Mouse (Mus musculus) liver, embryonic 13.5 days (tissue): Measurements from ENCODE around the gene Fam71a. TPM values are rescaled to one million over a fixed set of nuclear protein-coding genes. Genes with fewer than 3 reads are reported as not detected.
"Not testable (repeated sequence)": the region's sequence is repeated elsewhere in the genome, so short reads cannot be mapped to it uniquely, and the experiment has no call there.

ENCODE experiments used
- ATAC-seq: fragments of 200-750 bp; cut with Nextera tagmentation; 2 replicates; pipeline ENCODE4 v1.8.0; 2017; ENCODE audit warnings: low read depth, mild to moderate bottlenecking, moderate number of reproducible peaks, moderate library complexity
- DNase-seq: peaks from one replicate; pipeline ENCODE4 v3.0.0; 2022
- H3K27ac ChIP-seq: fragments of 300-500 bp; sonication (generic); 2 replicates; pipeline ENCODE4 v1.5.1; 2015; ENCODE audit warnings: moderate library complexity, mild to moderate bottlenecking, inconsistent platforms
- H3K27me3 ChIP-seq: fragments of 300-500 bp; sonication (generic); 2 replicates; pipeline ENCODE4 v1.6.1; 2015; ENCODE audit warnings: mild to moderate bottlenecking, inconsistent platforms
- H3K36me3 ChIP-seq: fragments of 300-500 bp; sonication (generic); 2 replicates; pipeline ENCODE4 v1.6.1; 2015; ENCODE audit warnings: mild to moderate bottlenecking, inconsistent platforms
- H3K4me1 ChIP-seq: fragments of 300-500 bp; sonication (generic); replicated peaks from 2 replicates; pipeline ENCODE4 v1.6.1; 2015; ENCODE audit warnings: inconsistent platforms
- H3K4me2 ChIP-seq: fragments of 300-500 bp; sonication (generic); 2 replicates; pipeline ENCODE4 v1.6.1; 2015; ENCODE audit warnings: inconsistent platforms, mild to moderate bottlenecking, moderate library complexity
- H3K4me3 ChIP-seq: fragments of 300-500 bp; sonication (generic); replicated peaks from 2 replicates; pipeline ENCODE4 v1.5.1; 2015; ENCODE audit warnings: mild to moderate bottlenecking, inconsistent platforms
- H3K9ac ChIP-seq: fragments of 300-500 bp; sonication (generic); 2 replicates; pipeline ENCODE4 v1.6.1; 2015; ENCODE audit warnings: mild to moderate bottlenecking, inconsistent platforms
- H3K9me3 ChIP-seq: fragments of 300-500 bp; sonication (generic); replicated peaks from 2 replicates; pipeline ENCODE4 v1.6.1; 2016; ENCODE audit warnings: inconsistent platforms
- WGBS: fragments of 180-500 bp; shearing (Covaris S2); methylation state at CpG from one replicate; pipeline ENCODE4 v1.1.7; 2015; ENCODE audit not compliant: insufficient replicate concordance; 5-methylcytosine and 5-hydroxymethylcytosine counted together
- polyA plus RNA-seq: library from polyadenylated mRNA; unstranded; fragments of >200 nt; fragmentation: Nextera tagmentation; extraction: Ambion mirVana; gene quantifications from 2 replicates; pipeline ENCODE4 v1.2.1, GENCODE M21; 2015

Fam71a gene
- polyA plus RNA-seq, 1 experiment from 2014 or later, result not detected

DNA sequence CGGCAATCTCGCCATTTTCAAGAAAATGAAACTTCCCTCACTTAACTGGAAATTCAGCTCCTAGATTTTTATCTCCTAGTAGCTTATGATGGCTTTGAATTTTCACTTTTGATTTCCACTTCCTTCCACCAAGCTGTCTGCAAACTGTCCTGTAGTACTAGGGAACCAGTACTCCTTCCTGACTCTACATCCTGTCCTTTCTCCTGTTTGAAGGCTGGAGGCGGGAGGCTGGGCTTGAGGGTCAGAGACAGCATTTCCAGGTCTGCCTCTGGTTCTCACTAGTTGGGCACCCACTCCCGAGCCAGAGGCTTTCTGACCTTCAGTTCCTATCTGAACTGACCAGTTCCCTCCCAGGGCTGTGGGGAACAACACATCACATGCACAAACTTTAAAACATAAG, 15.8 kb upstream of the Fam71a start:
- H3K4me1 ChIP-seq, result peaks cover 35% of the 10 kb centered on the region
- H3K27ac ChIP-seq, result no peak overlapping the region
- H3K36me3 ChIP-seq, result no peaks in the 10 kb centered on the region
- DNase-seq (no peak), ATAC-seq (no peak)
- no peaks in the 10 kb centered on the region for H3K9me3 ChIP-seq
- no peak overlapping the region for H3K4me3 ChIP-seq
- WGBS, result 27% methylated on average over 4 of the region's 4 CpGs
- no peak overlapping the region for H3K4me2 ChIP-seq
- H3K27me3 ChIP-seq, result peaks cover 90% of the 10 kb centered on the region
- no peak overlapping the region for H3K9ac ChIP-seq

DNA sequence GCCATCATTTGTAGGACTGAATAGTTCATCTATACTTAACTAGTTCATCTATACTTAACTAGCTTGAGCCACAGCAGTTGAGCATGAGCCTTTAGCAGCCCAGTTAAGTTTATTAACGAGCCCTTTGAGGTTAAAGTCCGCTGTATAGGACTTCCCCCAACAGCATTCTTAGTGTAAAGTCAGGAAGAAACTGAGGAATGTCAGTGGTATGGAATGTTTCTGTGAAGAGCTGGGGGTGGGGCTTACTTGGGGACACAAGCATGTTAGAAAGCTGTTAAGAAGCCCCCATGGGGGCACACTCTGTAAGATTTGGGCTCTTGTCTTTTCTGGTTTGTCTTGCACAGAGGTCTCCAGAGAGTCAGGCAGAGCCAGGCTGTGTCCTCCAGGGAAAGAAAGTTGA, 15.2 kb upstream of the Fam71a start:
- 14% methylated on average over 2 of the region's 2 CpGs for WGBS
- Histone ChIP-seq H3K4me3 (no peak overlapping the region), H3K27me3 (peaks cover 87% of the 10 kb centered on the region), H3K36me3 (no peaks in the 10 kb centered on the region), H3K9me3 (no peaks in the 10 kb centered on the region), H3K9ac (no peak overlapping the region), H3K27ac (0 out of 2 replicates have a peak overlapping the region, but pooled peaks have one; percentile 5), H3K4me2 (no peak overlapping the region), H3K4me1 (peaks cover 30% of the 10 kb centered on the region)
- no peak for DNase-seq
- ATAC-seq, result no peak

DNA sequence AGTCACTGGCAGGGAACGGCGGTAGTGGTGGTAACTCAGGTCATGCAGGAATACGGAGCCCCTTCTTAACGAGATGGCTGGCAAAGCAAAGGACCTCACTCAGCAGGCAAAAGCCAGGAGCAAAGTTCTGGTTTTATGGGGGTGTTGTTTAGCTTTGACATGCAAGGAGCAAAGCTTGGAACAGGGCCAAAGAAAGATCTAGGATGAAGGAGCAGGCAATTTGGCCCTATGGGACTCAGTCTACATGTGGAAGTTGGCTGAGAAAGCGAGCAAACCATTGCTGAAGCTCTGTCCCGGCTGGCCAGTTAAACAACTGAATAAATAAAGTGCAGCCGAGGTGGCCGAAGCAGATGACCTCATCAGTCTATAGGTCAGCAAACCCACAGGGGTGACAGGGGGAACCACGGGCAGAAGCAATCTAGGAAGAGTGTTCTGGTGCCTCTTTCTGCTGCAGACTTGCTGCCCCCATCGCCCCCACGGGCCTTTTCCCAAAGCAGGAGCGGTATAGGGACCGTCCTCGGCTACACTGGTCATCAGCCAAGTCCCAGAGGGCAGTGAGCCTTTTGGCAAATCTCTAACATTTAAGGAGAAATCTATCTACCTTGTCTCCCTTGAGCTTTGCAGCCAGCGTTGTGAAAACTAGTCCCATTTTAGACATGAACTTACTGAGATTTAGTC, 14.0 kb upstream of the Fam71a start:
- peaks cover 80% of the 10 kb centered on the region for H3K27me3 ChIP-seq
- H3K4me2 ChIP-seq, result no peak overlapping the region
- DNase-seq, result no peak
- no peak for ATAC-seq
- H3K9ac ChIP-seq, result no peak overlapping the region
- no peaks in the 10 kb centered on the region for H3K9me3 ChIP-seq
- WGBS, result 28% methylated on average over 15 of the region's 15 CpGs
- no peak overlapping the region for H3K27ac ChIP-seq
- H3K36me3 ChIP-seq, result no peaks in the 10 kb centered on the region
- peaks cover 18% of the 10 kb centered on the region for H3K4me1 ChIP-seq
- no peak overlapping the region for H3K4me3 ChIP-seq

DNA sequence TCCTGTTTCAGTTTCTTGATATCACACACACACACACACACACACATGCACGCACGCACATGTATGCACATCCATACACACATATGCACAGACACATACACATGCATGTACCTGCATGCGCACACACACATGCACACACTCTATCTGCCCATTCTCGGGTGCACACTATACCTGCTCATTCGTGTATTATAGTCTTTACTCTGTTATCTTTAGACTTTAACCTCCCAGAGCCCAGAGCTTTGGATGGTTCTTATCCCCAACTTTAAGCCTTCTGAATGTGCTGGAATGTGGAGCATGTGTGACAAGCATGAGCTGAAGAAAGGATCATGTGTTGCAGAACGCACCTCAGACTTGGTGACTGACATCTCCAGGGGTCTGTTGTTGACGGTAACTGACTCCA, 12.3 kb upstream of the Fam71a start:
- Histone ChIP-seq H3K9ac (no peak overlapping the region), H3K4me2 (no peak overlapping the region), H3K36me3 (no peaks in the 10 kb centered on the region), H3K9me3 (no peaks in the 10 kb centered on the region), H3K27ac (no peak overlapping the region), H3K4me3 (no peak overlapping the region), H3K27me3 (peaks cover 62% of the 10 kb centered on the region), H3K4me1 (peaks cover 8% of the 10 kb centered on the region)
- DNase-seq (no peak), ATAC-seq (no peak)
- WGBS, result 64% methylated on average over 7 of the region's 7 CpGs

DNA sequence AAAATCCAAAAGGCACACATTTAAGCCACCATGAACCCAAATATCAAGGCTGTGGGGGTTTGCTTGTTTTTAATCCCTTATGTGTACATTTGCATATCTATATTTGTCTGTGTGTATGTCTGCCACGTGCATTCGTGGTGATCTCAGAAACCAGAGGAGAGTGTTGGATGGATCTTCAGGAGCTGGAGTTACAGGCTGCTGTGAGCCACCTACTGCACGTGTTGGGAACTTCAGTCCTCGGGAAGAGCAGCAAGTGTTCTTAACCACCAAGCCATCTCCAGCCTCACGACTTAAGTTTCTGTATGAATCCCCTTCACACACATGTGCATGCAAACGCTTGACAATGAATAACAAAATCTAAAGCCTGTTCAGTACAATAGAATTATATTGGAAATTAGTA, 7.9 kb upstream of the Fam71a start:
- Histone ChIP-seq H3K27ac (no peak overlapping the region), H3K4me1 (no peaks in the 10 kb centered on the region), H3K27me3 (peaks cover 18% of the 10 kb centered on the region), H3K36me3 (no peaks in the 10 kb centered on the region), H3K9me3 (no peaks in the 10 kb centered on the region), H3K9ac (no peak overlapping the region), H3K4me3 (no peak overlapping the region), H3K4me2 (no peak overlapping the region)
- ATAC-seq (no peak), DNase-seq (no peak)
- WGBS, result 12% methylated on average over 6 of the region's 6 CpGs

DNA sequence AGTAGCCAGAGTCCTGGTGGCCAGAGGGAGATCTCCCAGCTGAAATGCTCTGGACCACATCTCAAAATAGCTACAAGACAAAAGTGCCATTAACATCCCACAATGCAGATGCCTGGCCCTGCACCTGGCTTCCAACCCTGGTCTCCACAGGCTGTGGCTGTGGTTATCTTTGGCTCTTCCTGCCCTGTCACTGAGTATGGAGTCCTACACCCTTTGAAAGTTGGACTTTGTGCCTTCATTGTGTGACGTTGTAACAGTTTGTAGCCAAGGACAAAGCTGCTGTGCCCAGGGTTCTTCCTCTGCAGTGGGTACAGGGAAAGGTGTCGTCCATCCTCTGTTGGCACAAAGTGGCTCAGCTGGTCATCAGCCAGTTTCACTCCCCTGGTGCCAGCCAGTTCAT, 5.8 kb upstream of the Fam71a start:
- Histone ChIP-seq H3K36me3 (no peaks in the 10 kb centered on the region), H3K27me3 (0 out of 2 replicates have a peak, but pooled peaks cover 7% of the 10 kb centered on the region), H3K4me3 (no peak overlapping the region), H3K4me1 (no peaks in the 10 kb centered on the region), H3K9ac (no peak overlapping the region), H3K9me3 (no peaks in the 10 kb centered on the region), H3K4me2 (no peak overlapping the region), H3K27ac (no peak overlapping the region)
- 59% methylated on average over 2 of the region's 2 CpGs for WGBS
- no peak for DNase-seq
- ATAC-seq, result no peak

DNA sequence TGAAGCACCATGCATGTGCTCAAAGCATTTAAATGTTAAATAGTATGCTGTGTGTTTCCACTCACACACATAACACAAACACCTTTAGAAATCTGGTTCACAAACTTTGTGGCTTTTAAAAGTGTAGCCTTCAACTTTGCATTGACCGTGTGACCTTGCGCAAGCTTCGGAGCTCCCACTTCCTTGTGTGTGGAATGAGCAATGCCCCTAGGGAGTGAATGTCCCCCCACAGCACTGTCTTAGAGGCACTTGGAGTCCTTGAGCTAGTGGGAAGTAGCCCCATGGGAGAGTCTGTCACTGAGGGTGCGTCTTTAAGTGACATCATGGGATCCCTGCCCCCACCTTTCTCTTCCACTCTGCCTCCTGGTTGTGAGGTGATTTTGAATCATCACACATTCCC, 1.6 kb upstream of the Fam71a start:
- H3K27ac ChIP-seq, result no peak overlapping the region
- no peaks in the 10 kb centered on the region for H3K9me3 ChIP-seq
- no peak overlapping the region for H3K4me2 ChIP-seq
- WGBS, result 59% methylated on average over 4 of the region's 4 CpGs
- no peak overlapping the region for H3K4me3 ChIP-seq
- ATAC-seq (no peak), DNase-seq (no peak)
- H3K9ac ChIP-seq, result no peak overlapping the region
- no peaks in the 10 kb centered on the region for H3K4me1 ChIP-seq
- H3K36me3 ChIP-seq, result no peaks in the 10 kb centered on the region
- no peaks in the 10 kb centered on the region for H3K27me3 ChIP-seq

DNA sequence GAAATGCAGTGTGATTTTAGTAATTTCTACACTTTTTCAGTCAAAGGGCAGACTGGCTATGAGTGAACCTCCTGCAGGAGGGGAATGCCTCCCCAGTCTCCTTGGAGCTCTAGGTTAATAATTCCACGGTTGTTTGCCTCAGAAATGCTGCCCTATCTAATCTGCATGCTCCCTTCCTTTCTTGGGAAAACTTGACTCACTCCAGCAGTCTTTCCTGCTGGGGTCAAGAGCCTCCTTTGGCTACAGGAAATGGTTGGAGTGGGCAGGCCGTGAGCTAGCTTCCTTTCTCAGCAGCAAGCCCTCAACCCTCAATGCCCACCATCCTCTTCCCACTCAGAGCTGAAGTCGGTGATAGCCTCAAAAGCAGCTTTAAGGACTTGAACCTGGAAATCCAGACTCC, 10.3 kb downstream of the Fam71a start:
- ATAC-seq (no peak), DNase-seq (no peak)
- Histone ChIP-seq H3K4me1 (no peaks in the 10 kb centered on the region), H3K9ac (no peak overlapping the region), H3K36me3 (no peaks in the 10 kb centered on the region), H3K27me3 (no peaks in the 10 kb centered on the region), H3K27ac (peak overlapping the region; percentile 66), H3K4me3 (no peak overlapping the region), H3K4me2 (no peak overlapping the region), H3K9me3 (peaks cover 7% of the 10 kb centered on the region)
- 24% methylated on average over 3 of the region's 3 CpGs for WGBS

DNA sequence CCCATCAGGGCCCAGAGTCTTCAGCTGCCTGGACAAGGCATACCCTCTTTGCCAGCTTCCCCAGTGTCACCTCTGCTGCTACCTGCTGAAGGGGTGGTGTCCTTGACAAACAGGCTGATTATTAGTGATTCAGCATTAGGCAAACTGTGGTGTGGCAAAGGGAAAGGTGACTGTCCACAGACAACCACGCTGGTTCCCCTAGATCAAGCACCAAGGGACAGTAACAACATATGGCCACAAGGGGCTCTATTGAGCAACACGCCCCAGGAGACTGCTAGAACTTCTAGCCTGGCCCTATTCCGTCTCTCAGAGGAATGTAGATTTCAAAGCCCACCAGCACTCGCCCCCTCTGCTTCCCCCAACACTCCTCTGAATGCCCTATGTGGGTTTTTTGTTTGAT, 11.6 kb downstream of the Fam71a start:
- Histone ChIP-seq H3K27ac (no peak overlapping the region), H3K4me2 (no peak overlapping the region), H3K4me1 (no peaks in the 10 kb centered on the region), H3K27me3 (no peaks in the 10 kb centered on the region), H3K9me3 (peaks cover 6% of the 10 kb centered on the region), H3K36me3 (no peaks in the 10 kb centered on the region), H3K4me3 (no peak overlapping the region), H3K9ac (no peak overlapping the region)
- peak; percentile 9 for DNase-seq
- no peak for ATAC-seq
- 9% methylated on average over 4 of the region's 4 CpGs for WGBS

DNA sequence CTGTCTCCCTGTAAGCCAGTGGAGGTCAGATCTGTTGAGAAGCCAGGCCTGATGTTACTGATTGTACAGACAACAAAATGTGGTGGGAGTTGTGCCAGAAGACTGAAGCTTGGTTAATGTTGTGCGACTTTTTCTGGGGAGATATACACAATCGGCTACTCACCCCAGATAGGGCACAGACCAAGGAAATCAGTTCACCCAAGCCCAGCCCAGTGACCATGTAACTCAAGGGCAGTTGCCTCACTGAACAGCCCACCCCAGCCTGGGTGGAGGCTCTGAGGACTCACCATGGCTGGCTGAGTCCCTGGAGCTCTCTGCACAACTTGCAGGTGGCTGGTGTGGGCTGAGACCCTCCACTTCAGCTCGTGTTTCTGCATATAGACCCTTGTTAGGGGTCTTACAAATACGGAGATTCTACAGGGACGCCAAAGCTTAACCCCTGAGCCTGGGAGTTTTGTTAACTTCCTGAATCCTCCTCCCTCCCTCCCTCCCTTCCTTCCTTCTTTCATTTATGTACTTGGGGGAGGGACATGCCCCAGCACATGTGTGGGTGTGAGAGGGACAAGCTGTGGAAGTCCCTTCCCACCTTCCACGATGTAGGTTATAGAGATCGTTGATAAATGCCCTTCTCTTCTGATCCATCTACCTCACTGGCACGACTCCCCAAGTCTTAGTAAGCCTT, 13.6 kb downstream of the Fam71a start:
- Histone ChIP-seq H3K9me3 (no peaks in the 10 kb centered on the region), H3K27me3 (no peaks in the 10 kb centered on the region), H3K9ac (no peak overlapping the region), H3K4me3 (no peak overlapping the region), H3K27ac (peak overlapping the region; percentile 19), H3K4me2 (no peak overlapping the region), H3K36me3 (no peaks in the 10 kb centered on the region), H3K4me1 (no peaks in the 10 kb centered on the region)
- 24% methylated on average over 8 of the region's 8 CpGs for WGBS
- no peak for ATAC-seq
- no peak for DNase-seq

DNA sequence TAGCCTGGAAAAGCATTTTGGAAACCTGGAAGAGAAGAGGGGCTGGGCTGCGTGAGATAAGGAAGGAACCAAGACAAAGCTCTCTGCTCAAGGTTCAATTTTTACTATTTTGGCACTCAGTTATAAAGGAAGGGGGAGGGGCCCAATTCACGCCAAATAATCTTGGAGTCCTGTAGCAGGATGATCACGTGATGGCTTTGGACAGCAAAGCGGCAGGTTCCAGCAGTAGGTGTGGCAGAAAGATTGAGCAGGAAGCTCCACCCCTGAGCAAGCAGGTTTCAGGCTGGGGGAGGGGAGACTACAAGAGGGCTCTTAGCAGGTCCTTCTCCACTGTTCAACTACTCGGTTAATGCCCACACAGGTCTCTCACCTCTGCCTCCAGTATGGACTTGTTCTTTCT, 15.1 kb downstream of the Fam71a start:
- H3K27me3 ChIP-seq, H3K27ac ChIP-seq, H3K4me3 ChIP-seq, H3K36me3 ChIP-seq, H3K9ac ChIP-seq, DNase-seq, H3K4me1 ChIP-seq, H3K4me2 ChIP-seq, H3K9me3 ChIP-seq, ATAC-seq: not testable (repeated sequence)
- 68% methylated on average over 5 of the region's 5 CpGs for WGBS

DNA sequence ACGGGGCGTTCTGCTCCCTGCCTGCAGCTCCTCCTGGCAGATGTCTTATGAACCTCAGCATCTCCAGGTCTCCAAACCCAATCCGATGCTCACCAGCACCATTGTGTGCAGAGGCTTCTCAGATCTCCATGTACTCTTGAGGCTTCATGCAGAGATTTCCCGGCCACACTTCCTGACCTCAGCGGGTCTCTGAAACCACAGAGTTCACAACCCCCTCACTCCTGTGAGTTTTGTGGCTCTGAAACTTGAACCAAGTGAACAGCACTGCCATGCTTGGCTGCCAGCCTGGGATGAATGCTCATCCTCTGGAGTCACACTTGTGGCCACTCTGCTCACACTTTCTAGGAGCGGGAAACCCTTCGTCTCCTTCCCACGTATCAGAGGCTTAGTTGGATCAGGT, 23.6 kb downstream of the Fam71a start:
- ATAC-seq, result no peak
- Histone ChIP-seq H3K36me3 (no peaks in the 10 kb centered on the region), H3K9me3 (no peaks in the 10 kb centered on the region), H3K4me1 (peaks cover 15% of the 10 kb centered on the region), H3K4me3 (no peak overlapping the region), H3K9ac (no peak overlapping the region), H3K4me2 (no peak overlapping the region), H3K27ac (no peak overlapping the region), H3K27me3 (peaks cover 7% of the 10 kb centered on the region; the same call in 1 of the 2 replicates)
- 43% methylated on average over 8 of the region's 8 CpGs for WGBS
- no peak for DNase-seq
